Mouse (Mus musculus) small intestine, adult 2 months (tissue): ENCODE results near the gene Slc13a3. TPM values are rescaled to one million over a fixed set of nuclear protein-coding genes. Genes with fewer than 3 reads are reported as not detected.

ENCODE experiments used
- H3K27ac ChIP-seq: fragments of 200-500 bp; 2 replicates; pipeline ENCODE4 v1.5.1; 2012; ENCODE audit warnings: low read depth, low read length, control low read depth, inconsistent platforms; ENCODE audit not compliant: insufficient read depth
- H3K27me3 ChIP-seq: fragments of 200-500 bp; 2 replicates; pipeline ENCODE4 v1.6.1; 2012; ENCODE audit warnings: mild to moderate bottlenecking, moderate library complexity, low read length, inconsistent platforms; ENCODE audit not compliant: control insufficient read depth, insufficient read depth
- H3K36me3 ChIP-seq: fragments of 200-500 bp; 2 replicates; pipeline ENCODE4 v1.6.1; 2012; ENCODE audit warnings: mild to moderate bottlenecking, low read length, control low read depth, inconsistent platforms; ENCODE audit not compliant: control insufficient read depth, insufficient read depth
- H3K4me1 ChIP-seq: fragments of 200-500 bp; 2 replicates; pipeline ENCODE4 v1.6.1; 2012; ENCODE audit warnings: low read length, inconsistent platforms, mixed read lengths; ENCODE audit not compliant: control insufficient read depth, insufficient read depth, insufficient read length
- H3K4me3 ChIP-seq: fragments of 200-500 bp; 2 replicates; pipeline ENCODE4 v1.5.1; 2012; ENCODE audit warnings: low read depth, mild to moderate bottlenecking, control low read depth, inconsistent platforms, low read length, moderate library complexity
- CTCF ChIP-seq: fragments of 200-500 bp; IDR thresholded peaks from 2 replicates; pipeline ENCODE4 v1.5.1; 2012; ENCODE audit warnings: low read depth, mild to moderate bottlenecking, control low read depth, inconsistent platforms, low read length, moderate library complexity, mixed read lengths; ENCODE audit not compliant: insufficient replicate concordance, insufficient read length; ENCODE audit errors: extremely low read depth
- POLR2A ChIP-seq: fragments of 200-500 bp; IDR thresholded peaks from 2 replicates; pipeline ENCODE4 v1.6.1; 2012; ENCODE audit warnings: low read depth, mild to moderate bottlenecking, control low read depth, inconsistent platforms, low read length, moderate library complexity
- WGBS: fragments of 180-500 bp; shearing (Covaris S2); methylation state at CpG from one replicate; pipeline ENCODE4 v1.1.7; 2018; 5-methylcytosine and 5-hydroxymethylcytosine counted together
- polyA plus RNA-seq: library from polyadenylated mRNA; depleted of rRNA; stranded (reverse); fragments of >200 nt; gene quantifications from 2 replicates; pipeline ENCODE4 v1.2.3, GENCODE M21; 2012

Slc13a3 gene
- polyA plus RNA-seq, 1 experiment, result 0.03 TPM

DNA sequence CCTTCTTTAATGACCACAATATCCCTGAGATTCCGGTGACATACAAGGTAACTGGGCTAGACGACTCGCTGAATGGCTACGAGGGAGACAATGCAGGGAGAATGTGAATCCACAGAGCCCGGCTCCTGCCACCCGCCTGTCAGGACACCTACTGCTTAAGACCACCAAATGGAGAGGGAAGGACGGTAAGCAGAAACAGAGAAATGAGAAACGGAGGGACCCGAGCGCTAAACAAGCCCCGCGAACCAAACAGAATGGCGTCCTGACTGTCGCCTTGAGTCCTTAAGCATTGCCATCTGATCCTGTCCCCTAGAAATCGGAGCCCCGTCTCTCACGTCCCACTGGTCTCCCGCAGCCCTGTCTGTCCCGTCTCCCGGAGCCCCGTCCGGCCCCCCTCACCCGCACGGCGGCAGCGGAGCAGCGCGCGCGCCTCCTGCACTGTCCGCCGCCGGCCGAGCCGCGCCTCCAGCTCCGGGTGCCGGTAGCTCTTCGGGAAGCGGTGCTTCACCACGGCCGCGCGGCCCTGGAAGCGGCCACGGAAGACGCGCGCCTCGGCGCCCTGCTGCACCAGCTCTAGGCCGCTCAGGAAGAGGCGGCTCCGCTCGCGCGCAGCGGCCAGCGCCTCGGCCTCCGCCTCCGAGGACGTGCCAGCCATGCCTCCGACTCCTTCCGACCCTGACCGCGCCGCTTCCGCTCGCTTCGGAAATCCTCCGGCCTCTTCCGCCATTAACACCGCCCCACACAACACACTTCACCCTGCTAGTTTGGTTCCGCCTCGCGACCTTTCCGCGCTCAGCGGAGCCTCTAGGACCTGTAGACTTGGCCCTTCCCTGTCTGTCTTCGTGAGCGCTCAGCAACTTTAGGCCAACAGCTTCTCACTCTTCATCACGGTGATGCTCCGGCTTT lies 19.9 kb upstream of the Slc13a3 start, which contains the start of gene Trp53rka:
Gene Trp53rka, minus strand, starts transcription at position 677 of the 906 bp plus-strand sequence.
- under 1% methylated on average over 84 of the region's 84 CpGs for WGBS
- peak within 1 kb of the TSS; percentile 67 for H3K4me3 ChIP-seq
- peaks cover 6% of the 10 kb centered on the region for H3K36me3 ChIP-seq
- peaks cover 10% of the 10 kb centered on the region for H3K4me1 ChIP-seq
- TF ChIP-seq POLR2A (peak; percentile 44; the same call in 1 of the 2 replicates), CTCF (no peak)
- no peaks in the 10 kb centered on the region for H3K27me3 ChIP-seq
- no peak within 1 kb of the TSS for H3K27ac ChIP-seq

DNA sequence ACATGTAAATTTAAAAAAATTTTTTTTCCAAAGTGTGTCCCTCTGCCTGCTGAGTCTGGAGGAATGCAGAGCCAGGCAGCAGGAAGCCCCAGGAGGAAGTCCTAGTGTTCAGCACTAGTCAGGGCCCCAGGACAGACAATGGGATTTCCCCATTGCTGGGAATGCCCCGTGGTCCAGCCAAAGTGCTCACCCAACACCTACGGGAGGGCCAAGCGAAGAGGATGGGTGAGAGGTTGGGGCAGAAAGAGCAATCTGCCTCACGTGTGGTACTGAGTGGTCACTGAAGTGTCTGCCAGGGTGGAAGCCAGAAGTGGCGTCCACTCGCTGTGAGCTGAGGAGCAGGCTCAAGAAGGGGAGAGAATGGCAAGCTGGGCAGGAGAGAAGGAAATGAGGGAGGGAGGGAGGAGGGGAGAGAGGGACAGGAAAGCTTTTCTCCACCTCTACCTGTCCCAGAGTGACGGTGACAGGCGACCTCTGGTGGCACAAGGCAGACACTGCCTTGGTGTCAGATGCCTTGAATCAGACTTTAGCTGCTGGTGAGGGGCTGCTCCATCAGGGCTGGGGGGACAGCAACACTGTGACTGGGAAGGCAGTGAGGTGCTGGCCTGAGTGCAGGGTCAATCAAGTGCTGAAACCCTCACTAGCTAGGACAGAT lies 14.0 kb upstream of the Slc13a3 start:
- TF ChIP-seq CTCF (peak; percentile 78; the same call in 1 of the 2 replicates), POLR2A (no peak)
- no peaks in the 10 kb centered on the region for H3K27me3 ChIP-seq
- WGBS, result 19% methylated on average over 8 of the region's 8 CpGs

DNA sequence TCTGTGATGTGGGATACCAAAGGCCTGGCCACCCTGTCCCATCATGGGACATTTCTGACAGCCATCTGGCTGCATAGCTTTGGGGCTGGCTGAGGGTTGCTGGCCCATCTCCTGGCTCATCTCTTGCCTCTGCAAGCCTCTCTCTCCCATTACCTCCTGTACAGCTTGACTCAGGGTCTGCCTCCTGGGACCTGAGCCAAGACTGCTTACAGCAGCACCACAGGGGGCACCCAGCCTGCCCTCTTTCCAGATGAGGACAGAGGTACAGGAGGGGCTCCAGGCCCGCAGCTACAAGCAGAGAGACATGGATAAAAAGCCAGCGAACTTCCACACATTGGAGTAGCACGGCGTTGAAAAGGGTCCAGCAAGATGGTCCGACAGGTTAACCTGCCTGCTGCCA lies 13.4 kb upstream of the Slc13a3 start:
- Histone ChIP-seq H3K4me3 (no peak overlapping the region), H3K27ac (no peak overlapping the region), H3K27me3 (no peaks in the 10 kb centered on the region), H3K4me1 (0 out of 2 replicates have a peak, but pooled peaks cover 2% of the 10 kb centered on the region), H3K36me3 (peaks cover 6% of the 10 kb centered on the region)
- TF ChIP-seq POLR2A, result no peak
- TF ChIP-seq CTCF, result no peak
- WGBS, result 86% methylated on average over 5 of the region's 5 CpGs

More for the DNA sequence above, 14.0 kb upstream of the Slc13a3 start:
- H3K4me3 ChIP-seq, result no peak overlapping the region
- H3K27ac ChIP-seq, result no peak overlapping the region
- peaks cover 6% of the 10 kb centered on the region for H3K36me3 ChIP-seq
- no peaks in the 10 kb centered on the region for H3K4me1 ChIP-seq

DNA sequence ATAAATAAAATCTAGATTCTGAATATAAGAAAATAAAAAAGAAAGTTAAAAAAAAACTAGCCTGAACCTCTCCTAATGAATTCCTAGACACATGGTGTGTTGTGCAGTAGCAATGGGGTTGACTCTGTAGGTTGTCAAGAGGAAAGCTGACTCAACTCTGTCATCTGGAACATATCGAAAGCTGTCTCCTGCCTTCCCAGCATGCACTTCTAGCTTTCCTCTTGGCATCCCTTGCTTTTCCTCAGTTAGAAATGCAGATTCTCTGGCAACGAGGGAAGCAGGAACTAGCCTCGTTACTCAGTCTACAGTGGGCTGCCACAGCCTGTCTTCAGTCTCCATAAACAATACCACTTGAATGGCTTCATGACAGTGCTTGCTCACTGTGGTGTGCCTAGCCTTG lies 12.8 kb upstream of the Slc13a3 start:
- 68% methylated on average over 3 of the region's 3 CpGs for WGBS
- Histone ChIP-seq H3K27me3 (no peaks in the 10 kb centered on the region), H3K27ac (no peak overlapping the region), H3K4me3 (no peak overlapping the region), H3K4me1 (0 out of 2 replicates have a peak, but pooled peaks cover 2% of the 10 kb centered on the region), H3K36me3 (peaks cover 6% of the 10 kb centered on the region)
- no peak for TF ChIP-seq POLR2A
- no peak for TF ChIP-seq CTCF

DNA sequence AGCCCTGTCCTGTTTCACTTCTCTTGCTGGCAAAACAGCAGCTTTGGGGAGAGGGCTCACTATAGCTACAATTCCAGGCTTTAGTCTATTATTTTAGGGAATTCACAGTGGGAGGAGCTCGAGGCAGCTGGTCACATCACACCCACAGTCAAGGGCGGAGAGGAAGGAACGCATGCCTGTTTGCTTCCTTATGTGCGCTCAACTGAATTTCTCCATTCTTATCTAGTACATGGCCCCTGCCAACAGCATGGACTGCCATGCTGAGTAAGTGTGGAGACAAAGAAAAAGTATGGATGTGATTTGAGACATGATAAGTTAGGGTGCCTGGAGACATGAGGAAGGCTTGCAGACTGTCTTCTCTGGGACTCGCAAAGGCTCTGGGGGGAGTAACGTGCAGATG lies 11.1 kb upstream of the Slc13a3 start:
- H3K4me3 ChIP-seq, result no peak overlapping the region
- H3K27me3 ChIP-seq, result no peaks in the 10 kb centered on the region
- TF ChIP-seq POLR2A, result no peak
- no peak for TF ChIP-seq CTCF
- no peak overlapping the region for H3K27ac ChIP-seq
- 37% methylated on average over 6 of the region's 6 CpGs for WGBS
- 0 out of 2 replicates have a peak, but pooled peaks cover 2% of the 10 kb centered on the region for H3K4me1 ChIP-seq
- no peaks in the 10 kb centered on the region for H3K36me3 ChIP-seq

DNA sequence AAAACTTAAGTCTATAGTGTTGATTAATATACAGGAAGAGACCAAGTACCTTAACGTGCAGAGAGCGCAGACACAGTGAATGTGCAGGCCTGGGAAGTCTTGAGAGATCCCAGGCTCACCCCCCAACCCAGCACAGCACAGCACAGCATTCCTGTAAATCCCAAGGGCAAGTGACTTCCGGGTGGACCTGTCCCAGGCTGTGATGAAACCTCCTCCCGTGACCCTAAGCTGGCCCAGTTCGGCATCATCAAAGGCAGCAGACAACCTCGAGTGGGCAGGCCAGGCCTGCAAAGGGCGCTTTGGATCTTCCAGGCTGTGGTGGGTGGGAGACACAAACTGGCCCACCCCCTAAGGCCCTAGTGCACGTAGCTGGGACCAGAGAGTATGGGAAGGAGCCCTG lies 9.0 kb upstream of the Slc13a3 start:
- Histone ChIP-seq H3K27ac (no peak overlapping the region), H3K4me3 (no peak overlapping the region), H3K27me3 (no peaks in the 10 kb centered on the region), H3K36me3 (no peaks in the 10 kb centered on the region), H3K4me1 (0 out of 2 replicates have a peak, but pooled peaks cover 2% of the 10 kb centered on the region)
- no peak for TF ChIP-seq POLR2A
- TF ChIP-seq CTCF, result no peak
- 66% methylated on average over 8 of the region's 8 CpGs for WGBS

DNA sequence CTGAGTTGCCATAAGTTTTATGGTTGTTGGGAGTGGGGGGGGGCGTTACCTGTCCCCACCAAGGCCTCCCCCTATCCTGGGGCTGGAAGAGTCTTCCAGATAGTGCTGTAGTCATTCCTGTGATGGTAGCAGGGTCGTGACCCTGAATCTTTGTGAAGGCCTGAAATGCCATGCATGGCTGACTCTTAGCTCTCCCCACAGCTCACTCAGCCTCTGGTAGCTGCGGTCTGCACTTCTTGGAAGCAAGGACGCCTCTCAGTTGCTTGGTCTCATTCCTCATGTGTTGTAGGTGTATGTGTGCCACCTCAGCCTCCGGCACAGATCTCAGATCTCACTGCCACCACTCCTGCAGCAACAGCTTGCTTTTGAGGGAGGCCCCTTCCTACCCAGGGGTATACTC lies 2.8 kb upstream of the Slc13a3 start:
- Histone ChIP-seq H3K27me3 (peaks cover 12% of the 10 kb centered on the region), H3K27ac (no peak overlapping the region), H3K4me3 (no peak overlapping the region), H3K36me3 (no peaks in the 10 kb centered on the region), H3K4me1 (no peaks in the 10 kb centered on the region)
- 55% methylated on average over 5 of the region's 5 CpGs for WGBS
- TF ChIP-seq POLR2A (no peak), CTCF (no peak)
